Mouse (Mus musculus): ENCODE data around the gene Dnajb11. TPM values are rescaled to one million over a fixed set of nuclear protein-coding genes. Genes with fewer than 3 reads are reported as not detected.

Dnajb11 gene
- polyA plus RNA-seq, 1 experiment from 2014 or later, result 82.1 TPM

DNA sequence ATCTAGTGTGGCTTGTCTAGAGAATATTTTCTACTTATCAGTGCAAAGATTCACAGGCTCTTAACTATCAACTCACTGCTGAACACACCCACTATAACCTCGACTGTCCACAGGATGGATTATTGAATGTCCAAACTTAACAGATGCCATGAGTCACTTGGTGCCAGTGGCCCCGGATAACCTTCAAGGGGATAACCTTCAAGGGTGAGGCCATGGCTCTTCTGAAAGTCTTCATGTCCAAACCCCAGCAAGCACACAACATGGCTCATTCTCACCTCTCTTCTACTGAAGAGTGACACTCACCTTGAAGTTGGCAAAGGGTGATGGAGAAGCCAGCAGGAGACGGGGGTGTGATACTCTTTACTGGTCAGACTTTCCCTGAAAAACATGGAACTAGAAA is 29.1 kb downstream of the Dnajb11 start:
- no peaks in the 10 kb centered on the region for H3K4me1 ChIP-seq
- H3K27me3 ChIP-seq, result peaks cover 5% of the 10 kb centered on the region; the same call in 1 of the 2 replicates
- 79% methylated on average over 3 of the region's 3 CpGs for WGBS
- H3K4me3 ChIP-seq, result no peak overlapping the region
- H3K36me3 ChIP-seq (ENCODE audit: poor library complexity, severe bottlenecking), result no peaks in the 10 kb centered on the region
- H3K4me2 ChIP-seq, result no peak overlapping the region
- no peaks in the 10 kb centered on the region for H3K9me3 ChIP-seq (replicated peaks)
- H3K9ac ChIP-seq, result no peak overlapping the region
- no peak for ATAC-seq
- no peak overlapping the region for H3K27ac ChIP-seq

DNA sequence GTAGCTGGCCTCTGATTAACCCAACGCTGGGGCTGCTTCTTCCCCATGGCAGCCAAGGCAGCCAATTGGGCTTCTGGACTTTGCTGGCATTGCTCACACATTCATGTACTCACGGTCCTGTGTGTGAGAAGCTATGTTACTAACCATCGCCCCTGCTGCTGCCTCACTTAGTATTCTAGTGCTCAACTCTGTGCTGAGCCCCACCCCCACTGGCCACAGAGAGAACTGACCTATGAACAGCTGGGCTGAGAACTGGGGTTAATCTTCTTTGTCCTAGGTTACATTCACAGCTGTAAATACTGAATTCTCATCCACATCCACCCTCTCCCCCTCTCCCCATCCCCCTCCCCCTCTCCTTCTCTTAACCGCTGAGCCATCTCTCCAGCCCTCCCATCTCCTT is 31.2 kb downstream of the Dnajb11 start:
- WGBS, result 49% methylated on average over 4 of the region's 4 CpGs
- Histone ChIP-seq H3K9me3 (replicated peaks) (no peaks in the 10 kb centered on the region), H3K36me3 (ENCODE audit: poor library complexity, severe bottlenecking) (no peaks in the 10 kb centered on the region), H3K27ac (no peak overlapping the region), H3K9ac (no peak overlapping the region), H3K4me3 (no peak overlapping the region), H3K27me3 (no peaks in the 10 kb centered on the region), H3K4me2 (no peak overlapping the region), H3K4me1 (no peaks in the 10 kb centered on the region)
- no peak for ATAC-seq

DNA sequence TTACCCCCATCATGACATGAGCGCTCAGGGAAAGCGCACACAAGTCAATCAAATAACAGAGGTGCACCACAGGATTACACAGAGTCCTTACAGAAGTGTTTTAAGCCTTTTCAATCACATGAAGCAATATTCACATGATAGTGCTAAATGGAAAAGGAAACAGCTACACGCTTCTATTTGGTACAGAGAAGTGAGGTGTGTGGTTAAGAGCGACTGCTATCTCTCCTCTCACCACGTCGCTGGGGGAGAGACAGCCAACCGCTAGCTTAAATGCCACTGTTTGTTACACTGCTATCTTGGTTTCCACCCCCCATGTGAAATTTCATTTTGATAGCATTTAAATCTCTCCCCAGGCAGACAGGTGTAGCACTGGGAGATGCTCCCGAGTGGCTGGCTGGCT is 32.1 kb downstream of the Dnajb11 start:
- no peak overlapping the region for H3K4me3 ChIP-seq
- no peaks in the 10 kb centered on the region for H3K9me3 ChIP-seq (replicated peaks)
- no peak overlapping the region for H3K9ac ChIP-seq
- no peak overlapping the region for H3K4me2 ChIP-seq
- no peaks in the 10 kb centered on the region for H3K36me3 ChIP-seq (ENCODE audit: poor library complexity, severe bottlenecking)
- H3K27me3 ChIP-seq, result no peaks in the 10 kb centered on the region
- ATAC-seq, result no peak
- 91% methylated on average over 8 of the region's 8 CpGs for whole genome bisulfite sequencing
- H3K27ac ChIP-seq, result no peak overlapping the region
- no peaks in the 10 kb centered on the region; the same call in 1 of the 2 replicates for H3K4me1 ChIP-seq

DNA sequence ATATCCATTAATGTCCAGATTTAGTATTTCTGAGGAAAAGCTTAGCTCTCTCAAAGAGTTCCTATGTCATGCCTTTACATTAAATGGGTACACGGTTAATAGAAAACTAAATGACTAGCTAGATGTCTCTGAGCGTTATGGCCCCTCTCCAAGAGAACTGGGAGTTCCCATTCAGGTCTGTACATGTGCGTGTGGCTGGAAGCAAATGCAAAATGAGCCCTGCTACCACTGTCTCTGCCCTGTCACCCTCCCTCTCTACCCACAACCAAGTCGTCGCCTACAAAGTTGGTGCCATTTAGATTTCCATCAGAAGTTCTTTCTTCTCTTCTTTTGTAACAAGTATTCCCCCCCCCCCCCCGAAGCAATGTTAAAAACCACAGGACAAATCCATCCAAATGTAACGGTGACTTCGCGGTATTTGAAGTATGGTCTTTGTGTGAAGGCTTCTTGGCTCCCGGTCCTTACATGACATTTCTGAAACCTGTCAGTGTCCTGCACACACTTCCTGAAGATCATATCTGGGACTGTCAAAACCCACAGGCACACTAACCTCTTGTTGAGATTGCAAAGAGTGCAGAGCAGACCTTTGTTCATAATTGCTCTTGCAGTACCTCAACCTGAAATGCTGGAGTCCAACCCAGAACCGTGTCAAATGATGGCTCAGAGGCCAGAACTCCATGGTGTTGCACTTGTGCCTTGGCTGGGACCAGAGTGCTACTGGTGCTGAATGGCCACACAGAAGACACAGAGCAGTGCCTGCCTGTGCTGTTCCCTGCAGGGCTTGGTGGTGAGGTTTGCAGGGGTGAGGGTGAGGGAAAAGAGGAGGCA is 33.3 kb downstream of the Dnajb11 start, which contains the start of gene Ahsg:
Gene Ahsg (plus strand): TSS at position 595 of the 828 bp plus-strand sequence.
- H3K36me3 ChIP-seq (ENCODE audit: poor library complexity, severe bottlenecking), result no peaks in the 10 kb centered on the region
- no peak within 1 kb of the TSS for H3K4me3 ChIP-seq
- no peak within 1 kb of the TSS for H3K9ac ChIP-seq
- no peaks in the 10 kb centered on the region for H3K27me3 ChIP-seq
- WGBS, result 83% methylated on average over 11 of the region's 11 CpGs
- no peaks in the 10 kb centered on the region for H3K9me3 ChIP-seq (replicated peaks)
- no peaks in the 10 kb centered on the region; the same call in 1 of the 2 replicates for H3K4me1 ChIP-seq
- no peak within 1 kb of the TSS for H3K27ac ChIP-seq
- no peak within 1 kb of the TSS for H3K4me2 ChIP-seq
- ATAC-seq, result no peak

DNA sequence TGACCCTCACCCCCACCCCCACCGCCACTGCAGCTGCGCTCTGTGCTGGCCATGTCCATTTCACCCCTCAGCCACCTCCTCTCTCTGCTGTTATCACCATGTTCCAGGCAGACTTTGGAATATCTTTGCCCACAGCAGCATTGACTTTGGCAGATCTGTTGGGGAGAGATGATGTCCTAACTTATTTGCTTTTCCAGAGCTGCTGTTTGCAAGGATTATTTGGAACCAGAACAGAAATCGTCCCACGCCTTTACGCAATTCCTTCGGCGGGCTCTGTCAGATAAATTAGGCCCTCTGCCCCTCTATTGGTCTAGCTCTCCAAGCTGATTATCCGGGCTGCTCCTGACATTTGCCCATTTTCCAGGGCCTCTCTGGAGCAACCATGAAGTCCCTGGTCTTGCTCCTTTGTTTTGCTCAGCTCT is 34.1 kb downstream of the Dnajb11 start:
- 92% methylated on average over 8 of the region's 8 CpGs for WGBS
- H3K9me3 ChIP-seq (replicated peaks), result no peaks in the 10 kb centered on the region
- H3K4me3 ChIP-seq, result no peak overlapping the region
- H3K27me3 ChIP-seq, result no peaks in the 10 kb centered on the region
- no peaks in the 10 kb centered on the region; the same call in 1 of the 2 replicates for H3K4me1 ChIP-seq
- no peak overlapping the region for H3K27ac ChIP-seq
- H3K9ac ChIP-seq, result no peak overlapping the region
- no peak overlapping the region for H3K4me2 ChIP-seq
- no peak for ATAC-seq
- H3K36me3 ChIP-seq (ENCODE audit: poor library complexity, severe bottlenecking), result no peaks in the 10 kb centered on the region

DNA sequence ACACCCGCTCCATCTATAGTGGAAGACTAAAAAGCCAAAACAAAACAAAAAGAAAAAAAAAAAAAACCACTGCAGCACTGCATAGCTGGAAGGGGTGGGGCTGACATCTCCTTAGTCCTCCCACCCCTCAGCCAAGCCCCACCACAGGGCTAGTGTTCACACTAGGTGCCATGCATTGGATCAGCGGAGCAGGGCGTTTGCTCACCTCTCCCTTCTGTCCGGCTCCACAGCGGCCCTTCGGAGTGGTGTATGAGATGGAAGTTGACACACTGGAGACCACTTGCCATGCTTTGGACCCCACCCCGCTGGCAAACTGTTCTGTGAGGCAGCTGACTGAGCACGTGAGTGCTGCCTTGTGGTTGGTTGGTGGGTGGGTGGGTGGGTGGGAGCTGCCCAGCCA is 36.5 kb downstream of the Dnajb11 start:
- Histone ChIP-seq H3K9me3 (replicated peaks) (no peaks in the 10 kb centered on the region), H3K9ac (no peak overlapping the region), H3K27me3 (no peaks in the 10 kb centered on the region), H3K4me1 (no peaks in the 10 kb centered on the region; the same call in 1 of the 2 replicates), H3K4me3 (no peak overlapping the region), H3K4me2 (no peak overlapping the region), H3K27ac (no peak overlapping the region), H3K36me3 (ENCODE audit: poor library complexity, severe bottlenecking) (no peaks in the 10 kb centered on the region)
- WGBS, result 77% methylated on average over 8 of the region's 8 CpGs
- ATAC-seq, result no peak

DNA sequence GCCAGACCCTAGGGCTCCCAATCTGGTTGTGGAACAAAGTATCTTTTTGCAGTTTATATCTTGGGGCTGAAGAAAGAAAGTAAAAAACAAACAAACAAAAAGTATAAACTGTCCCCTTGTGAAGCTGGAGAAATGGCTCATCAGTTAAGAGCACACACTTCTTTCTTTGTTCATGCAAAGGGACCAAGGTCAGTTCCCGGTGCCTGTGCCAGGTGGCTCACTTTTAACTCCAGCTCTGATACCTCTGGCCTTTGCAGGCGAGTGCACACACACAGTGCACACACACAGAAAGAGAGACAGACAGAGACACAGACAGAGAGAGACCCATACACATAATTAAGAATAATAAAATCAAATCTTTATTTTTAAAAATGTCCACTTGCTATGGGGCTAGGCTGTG is 39.0 kb downstream of the Dnajb11 start:
- no peaks in the 10 kb centered on the region; the same call in 1 of the 2 replicates for H3K4me1 ChIP-seq
- H3K27me3 ChIP-seq, result no peaks in the 10 kb centered on the region
- no peak for ATAC-seq
- no peak overlapping the region for H3K4me3 ChIP-seq
- WGBS, result 83% methylated on average over 2 of the region's 2 CpGs
- H3K9me3 ChIP-seq (replicated peaks), result no peaks in the 10 kb centered on the region
- H3K4me2 ChIP-seq, result no peak overlapping the region
- no peak overlapping the region for H3K27ac ChIP-seq
- no peak overlapping the region for H3K9ac ChIP-seq
- no peaks in the 10 kb centered on the region for H3K36me3 ChIP-seq (ENCODE audit: poor library complexity, severe bottlenecking)

DNA sequence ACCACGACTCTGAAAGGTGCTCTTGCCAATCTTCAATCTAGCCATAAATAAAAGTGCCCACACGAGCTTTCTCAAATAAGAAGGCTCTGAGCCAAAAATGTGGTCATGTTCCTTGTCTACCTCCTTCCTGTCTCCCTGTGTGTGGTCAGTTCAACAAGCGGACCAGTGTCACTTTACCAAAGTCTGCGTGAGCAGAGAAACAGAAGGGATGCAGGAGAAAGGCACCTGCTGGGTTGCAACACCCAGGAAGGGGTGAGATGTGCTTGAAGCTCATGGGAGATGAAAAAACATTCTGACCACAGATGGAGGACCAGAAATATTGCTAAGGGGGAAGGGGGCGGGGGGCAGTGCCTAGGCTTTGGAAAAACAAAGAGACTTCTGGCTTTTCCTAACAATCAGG is 41.7 kb downstream of the Dnajb11 start:
- Histone ChIP-seq H3K36me3 (ENCODE audit: poor library complexity, severe bottlenecking) (no peaks in the 10 kb centered on the region), H3K9me3 (replicated peaks) (no peaks in the 10 kb centered on the region), H3K4me2 (no peak overlapping the region), H3K27ac (no peak overlapping the region), H3K4me1 (no peaks in the 10 kb centered on the region), H3K27me3 (no peaks in the 10 kb centered on the region), H3K9ac (no peak overlapping the region), H3K4me3 (no peak overlapping the region)
- no peak for ATAC-seq
- 52% methylated on average over 5 of the region's 5 CpGs for WGBS

DNA sequence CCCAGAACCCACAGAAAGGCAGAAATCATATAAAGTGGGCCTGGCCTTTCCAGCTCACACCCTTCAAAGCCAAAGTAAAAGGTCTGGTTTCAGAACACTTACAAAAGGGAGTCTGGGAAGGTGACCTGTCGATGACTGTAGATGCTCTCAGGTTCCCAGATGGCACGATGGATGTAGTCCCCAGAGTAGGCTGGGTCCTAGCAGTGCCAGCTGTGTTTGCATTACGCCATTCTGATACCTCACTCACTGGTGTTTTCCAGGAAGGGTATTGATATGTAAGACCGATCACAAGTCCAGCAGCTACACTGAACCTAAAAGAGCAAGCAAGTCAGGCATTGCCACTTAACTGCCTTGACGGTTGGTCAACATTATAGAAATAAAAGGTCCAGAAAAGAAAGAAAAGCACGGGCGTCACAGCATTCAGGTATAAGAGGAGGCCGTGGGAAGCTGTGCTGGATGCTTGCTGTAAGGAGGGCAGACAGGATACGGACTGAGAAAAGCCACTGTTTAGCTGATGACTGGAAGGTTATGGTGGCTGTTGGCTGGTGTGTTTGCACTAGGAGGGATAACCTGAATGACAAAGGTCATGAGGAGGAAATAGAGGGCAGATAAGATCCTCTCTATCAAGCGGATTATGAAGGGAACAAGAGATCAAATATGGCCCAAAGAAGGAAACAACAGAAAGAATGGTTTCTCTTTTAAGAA is 42.4 kb downstream of the Dnajb11 start:
- no peak overlapping the region for H3K4me3 ChIP-seq
- no peak overlapping the region for H3K27ac ChIP-seq
- no peaks in the 10 kb centered on the region for H3K9me3 ChIP-seq (replicated peaks)
- no peak for ATAC-seq
- H3K4me2 ChIP-seq, result no peak overlapping the region
- H3K4me1 ChIP-seq, result no peaks in the 10 kb centered on the region
- H3K9ac ChIP-seq, result no peak overlapping the region
- WGBS, result 84% methylated on average over 10 of the region's 10 CpGs
- H3K27me3 ChIP-seq, result no peaks in the 10 kb centered on the region
- no peaks in the 10 kb centered on the region for H3K36me3 ChIP-seq (ENCODE audit: poor library complexity, severe bottlenecking)

DNA sequence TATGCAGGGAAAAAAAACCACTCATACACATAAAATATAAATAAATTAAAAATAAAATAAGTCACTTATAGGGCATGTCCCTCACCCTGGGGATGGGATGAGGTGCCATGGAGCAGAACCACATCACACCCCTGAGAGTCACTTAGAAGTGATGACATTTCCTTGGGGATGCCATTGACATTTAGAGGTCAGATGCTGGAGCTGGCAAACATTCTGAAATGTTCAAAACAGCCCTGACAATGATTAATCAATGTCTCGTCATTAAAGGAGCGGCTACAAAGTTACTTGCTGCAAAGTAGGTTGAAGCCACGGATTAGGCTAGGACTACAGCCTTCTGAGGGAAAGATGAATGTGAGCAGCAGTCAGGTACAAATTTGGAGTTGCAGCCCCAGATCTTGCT is 43.7 kb downstream of the Dnajb11 start:
- Histone ChIP-seq H3K9me3 (replicated peaks) (no peaks in the 10 kb centered on the region), H3K9ac (no peak overlapping the region), H3K36me3 (ENCODE audit: poor library complexity, severe bottlenecking) (no peaks in the 10 kb centered on the region), H3K27me3 (no peaks in the 10 kb centered on the region), H3K4me3 (no peak overlapping the region), H3K4me1 (no peaks in the 10 kb centered on the region), H3K4me2 (no peak overlapping the region), H3K27ac (no peak overlapping the region)
- ATAC-seq, result no peak
- WGBS, result 94% methylated on average over 3 of the region's 3 CpGs

DNA sequence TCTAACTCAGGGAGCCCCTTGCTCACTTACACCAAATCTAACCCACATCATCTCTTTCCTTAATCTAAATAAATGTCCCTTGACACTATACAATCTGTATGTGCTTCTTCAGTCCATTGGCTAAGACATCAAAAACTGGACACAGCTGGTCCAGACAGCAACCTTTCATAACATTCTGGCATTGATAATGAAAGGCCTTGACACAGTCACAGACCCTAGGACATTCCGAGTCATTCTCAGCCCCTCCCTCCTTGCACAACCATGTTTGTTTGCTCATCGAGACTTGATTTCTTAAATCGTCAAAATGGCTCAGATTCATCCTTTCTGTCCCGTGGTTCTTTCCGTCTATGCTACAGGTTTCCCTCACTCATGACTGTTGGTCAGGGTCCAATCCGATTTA is 51.6 kb downstream of the Dnajb11 start:
- H3K9ac ChIP-seq, result no peak overlapping the region
- no peaks in the 10 kb centered on the region for H3K9me3 ChIP-seq (replicated peaks)
- no peaks in the 10 kb centered on the region for H3K36me3 ChIP-seq (ENCODE audit: poor library complexity, severe bottlenecking)
- no peak overlapping the region for H3K27ac ChIP-seq
- no peak overlapping the region for H3K4me2 ChIP-seq
- WGBS, result 88% methylated on average over 6 of the region's 6 CpGs
- ATAC-seq, result no peak
- H3K4me3 ChIP-seq, result no peak overlapping the region
- no peaks in the 10 kb centered on the region for H3K27me3 ChIP-seq
- no peaks in the 10 kb centered on the region for H3K4me1 ChIP-seq

DNA sequence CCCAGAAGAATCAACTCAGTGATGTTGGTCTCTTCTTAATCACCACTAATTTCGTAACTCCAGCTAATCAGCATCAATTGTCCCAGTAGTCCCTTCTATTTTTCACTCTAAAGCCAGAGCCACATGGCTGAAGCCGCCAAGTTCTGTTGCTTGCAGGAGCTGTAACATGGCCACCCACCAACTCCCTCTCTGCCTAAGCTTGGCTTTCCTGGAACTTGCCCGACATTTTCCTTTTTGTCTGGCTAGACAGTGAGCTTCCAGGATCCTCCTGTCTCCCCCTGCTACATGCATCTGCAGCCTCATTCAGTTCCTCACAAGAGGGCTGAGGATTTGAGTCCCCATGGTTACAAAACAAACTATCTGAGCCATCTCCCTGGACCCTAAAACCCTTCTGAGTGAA is 54.3 kb downstream of the Dnajb11 start:
- H3K9me3 ChIP-seq (replicated peaks), result no peaks in the 10 kb centered on the region

More for the DNA sequence above, 54.3 kb downstream of the Dnajb11 start:
- Histone ChIP-seq H3K27me3 (no peaks in the 10 kb centered on the region), H3K9ac (no peak overlapping the region), H3K27ac (no peak overlapping the region), H3K36me3 (ENCODE audit: poor library complexity, severe bottlenecking) (no peaks in the 10 kb centered on the region), H3K4me1 (no peaks in the 10 kb centered on the region), H3K4me3 (no peak overlapping the region), H3K4me2 (no peak overlapping the region)
- ATAC-seq, result no peak
- WGBS, result 81% methylated on average over 3 of the region's 3 CpGs
